Comparison of ENCODE assay signal across 18 mouse cellular contexts in genomic region chr1:144517878-144518426, GRCm38 (mm10). TPM values are rescaled to one million over a fixed set of nuclear protein-coding genes. Genes with fewer than 3 reads are reported as not detected.
DNase-seq lines count a peak whose midpoint lies in the region; ATAC-seq and TF ChIP-seq lines count a peak whose summit lies in the region.
"Had no signal": no experiment of that assay in that cellular context is flagged by ENCODE, and none has a peak within 500 bp of the region (broad histone marks: within the 10 kb centered on the region; RNA-seq: fewer than 3 reads in every experiment).

No protein-coding gene starts in this region.

- no peaks in the 10 kb centered on the region for H3K36me3 ChIP-seq in kidney, postnatal 0 days (ENCODE audit: insufficient read depth, low read length)
- no peaks in the 10 kb centered on the region for H3K36me3 ChIP-seq in MEL (ENCODE audit: control insufficient read depth in 1 of 2, insufficient read depth in 2 of 2, low read length in 2 of 2)
- H3K36me3 ChIP-seq: forebrain, embryonic 10.5 days; neural tube, embryonic 15.5 days had no signal

- intact Hi-C loops in left cerebral cortex, postnatal 25 days (cut with DNase I) = no loop called here

- no peak overlapping the region for H3K4me3 ChIP-seq in kidney, postnatal 0 days (replicated peaks; ENCODE audit: low read depth, low read length)
- no peak overlapping the region for H3K4me3 ChIP-seq in MEL (ENCODE audit: control insufficient read depth in 1 of 2, insufficient read depth in 1 of 2, low read depth in 2 of 2, low read length in 2 of 2)
- H3K4me3 ChIP-seq: forebrain, embryonic 10.5 days; neural tube, embryonic 15.5 days had no signal

- no peak for TF ChIP-seq POLR2A in MEL (IDR thresholded peaks at IDR 0.05; ENCODE audit: control insufficient read depth in 1 of 2, insufficient read depth in 1 of 2, low read depth in 1 of 2, low read length in 2 of 2, poor library complexity in 1 of 2)

- no peak overlapping the region for H3K9ac ChIP-seq in kidney, postnatal 0 days (ENCODE audit: low read depth, low read length)
- no peak overlapping the region for H3K9ac ChIP-seq in MEL (ENCODE audit: control insufficient read depth, low read depth, low read length, poor library complexity, severe bottlenecking)
- H3K9ac ChIP-seq: neural tube, embryonic 15.5 days had no signal

- no peak for ATAC-seq in kidney, postnatal 0 days (replicated peaks; ENCODE audit: low FRiP score, low read depth)
- no peak for ATAC-seq in megakaryocyte, adult 5-6 weeks (ENCODE audit: poor library complexity, severe bottlenecking)
- ATAC-seq: midbrain, embryonic 16.5 days had no signal

- no peaks in the 10 kb centered on the region for H3K4me1 ChIP-seq in kidney, postnatal 0 days (replicated peaks; ENCODE audit: insufficient read depth, low read length)
- H3K4me1 ChIP-seq in MEL (ENCODE audit: control insufficient read depth in 1 of 2, insufficient read depth in 2 of 2, low read length in 2 of 2) = peaks cover 2% of the 10 kb centered on the region in 2 experiments; a peak in 2 of 4 replicates
- H3K4me1 ChIP-seq: forebrain, embryonic 10.5 days; neural tube, embryonic 15.5 days had no signal

- no peak for TF ChIP-seq CTCF in kidney, postnatal 0 days (IDR thresholded peaks at IDR 0.05; ENCODE audit: low read depth)
- no peak for TF ChIP-seq CTCF in MEL (IDR thresholded peaks at IDR 0.05 in 2 of 3, conservative IDR thresholded peaks at IDR 0.05 in 1 of 3; ENCODE audit: control insufficient read depth in 1 of 3, insufficient read depth in 1 of 3, low read depth in 2 of 3, low read length in 3 of 3, poor library complexity in 1 of 3, severe bottlenecking in 1 of 3)

- 66% methylated on average over 5 of the region's 5 CpGs for WGBS in kidney, postnatal 0 days

- no peaks in the 10 kb centered on the region for H3K9me3 ChIP-seq in kidney, postnatal 0 days (replicated peaks; ENCODE audit: low read length)
- no peaks in the 10 kb centered on the region for H3K9me3 ChIP-seq in MEL (replicated peaks; ENCODE audit: insufficient read depth, low read length)
- H3K9me3 ChIP-seq: forebrain, embryonic 10.5 days; neural tube, embryonic 15.5 days had no signal

- peak; percentile 1 for DNase-seq in kidney, postnatal 0 days (ENCODE audit: low spot score)
- DNase-seq in kidney, adult 18-20 months = no peak
- peak; percentile 8 for DNase-seq in MEL (ENCODE audit: low read depth, low spot score)
- DNase-seq in layer of hippocampus, adult 11-12 months (ENCODE audit: low spot score) = peak; percentile 47
- peak; percentile 31 for DNase-seq in left cerebral cortex, postnatal 25 days (ENCODE audit: low spot score in 2 of 2)
- DNase-seq in spleen, postnatal 36 days (ENCODE audit: low spot score in 2 of 2) = no peak
- no peak for DNase-seq in testis, postnatal 14 days (ENCODE audit: low spot score)
- DNase-seq: cerebellum, adult 2 months had no signal

- H3K79me2 ChIP-seq in MEL (ENCODE audit: control insufficient read depth, insufficient read depth, low read length, poor library complexity) = no peaks in the 10 kb centered on the region

- TF ChIP-seq RAD21 in MEL (IDR thresholded peaks at IDR 0.05; ENCODE audit: low read depth, low read length) = no peak

- H3K27ac ChIP-seq in kidney, postnatal 0 days = no peak overlapping the region
- no peak overlapping the region for H3K27ac ChIP-seq in MEL (ENCODE audit: control insufficient read depth, low read depth, low read length)
- H3K27ac ChIP-seq: forebrain, embryonic 10.5 days; neural tube, embryonic 15.5 days had no signal

- no peak overlapping the region for H3K4me2 ChIP-seq in kidney, postnatal 0 days (ENCODE audit: low read length)
- H3K4me2 ChIP-seq: neural tube, embryonic 15.5 days had no signal

- no peaks in the 10 kb centered on the region for H3K27me3 ChIP-seq in kidney, postnatal 0 days (ENCODE audit: insufficient read depth, low read length)
- no peaks in the 10 kb centered on the region for H3K27me3 ChIP-seq in MEL (ENCODE audit: control insufficient read depth in 1 of 2, insufficient read depth in 2 of 2, low read length in 2 of 2)
- H3K27me3 ChIP-seq: neural tube, embryonic 15.5 days had no signal

- TF ChIP-seq EP300 in MEL (IDR thresholded peaks at IDR 0.05; ENCODE audit: low read depth in 1 of 2, low read length in 2 of 2) = peak in 1 of 2 experiments; percentile 19; a peak in 1 of 4 replicates

TF ChIP-seq in MEL, 35 proteins besides CTCF, POLR2A, EP300 and RAD21:
- TF ChIP-seq RCOR1 (IDR thresholded peaks at IDR 0.05; ENCODE audit: low read depth, low read length) (no peak), USF2 (IDR thresholded peaks at IDR 0.05; ENCODE audit: borderline replicate concordance in 1 of 2, insufficient read depth in 1 of 2, low read depth in 1 of 2, low read length in 2 of 2) (no peak), USF1 (IDR thresholded peaks at IDR 0.05; ENCODE audit: low read depth, low read length) (no peak), UBTF (IDR thresholded peaks at IDR 0.05; ENCODE audit: borderline replicate concordance, insufficient read depth, low read depth, low read length) (no peak), ETS1 (IDR thresholded peaks at IDR 0.05; ENCODE audit: low read depth, low read length) (no peak), BHLHE40 (IDR thresholded peaks at IDR 0.05; ENCODE audit: borderline replicate concordance, low read depth, low read length) (no peak), POLR2AphosphoS2 (IDR thresholded peaks at IDR 0.05; ENCODE audit: low read length) (no peak), MAFK (IDR thresholded peaks at IDR 0.05; ENCODE audit: borderline replicate concordance, low read depth, low read length) (no peak), ZC3H11A (IDR thresholded peaks at IDR 0.05; ENCODE audit: low read depth, low read length) (no peak), KAT2A (conservative IDR thresholded peaks at IDR 0.05; ENCODE audit: low read depth, low read length) (no peak), MAZ (IDR thresholded peaks at IDR 0.05; ENCODE audit: low read depth, low read length) (no peak), ZNF384 (IDR thresholded peaks at IDR 0.05; ENCODE audit: low read depth, low read length) (no peak), MYC (IDR thresholded peaks at IDR 0.05; ENCODE audit: low read depth, low read length) (no peak), ZMIZ1 (IDR thresholded peaks at IDR 0.05; ENCODE audit: low read depth, low read length) (no peak), SIN3A (IDR thresholded peaks at IDR 0.05; ENCODE audit: low read length) (no peak), ELF1 (IDR thresholded peaks at IDR 0.05; ENCODE audit: low read depth, low read length) (no peak), POLR2AphosphoS5 (IDR thresholded peaks at IDR 0.05; ENCODE audit: borderline replicate concordance, low read depth, low read length) (no peak), CHD2 (IDR thresholded peaks at IDR 0.05; ENCODE audit: low read length) (no peak), TAL1 (IDR thresholded peaks at IDR 0.05; ENCODE audit: low read length) (no peak)

RNA-seq across cellular contexts. Expression of gene Rgs21, which starts 49.5 kb away (rescaled TPM):
- not detected in 2 replicates for polyA plus RNA-seq in kidney, postnatal 0 days (2015; fragmentation: Nextera tagmentation; extraction: Ambion mirVana)
- total RNA-seq in MEL (2012; rRNA removed) = not detected in 2 replicates
- not detected for polyA plus RNA-seq in MEL (2012; ENCODE audit: insufficient read depth in 1 of 2, insufficient read length in 2 of 2, low read depth in 1 of 2, low replicate concordance in 2 of 2, missing spikeins in 1 of 2)
- total RNA-seq in left cerebral cortex, postnatal 25 days (2021) = not detected
- not detected in 2 replicates for total RNA-seq in megakaryocyte, adult 5-6 weeks (2015)
- not detected in 2 replicates for total RNA-seq in megakaryocyte, adult 5-6 weeks (2017)
- polyA plus RNA-seq: cerebellum, adult 2 months; forebrain, embryonic 10.5 days; gonadal fat pad, adult 2 months; heart, postnatal 0 days; large intestine, adult 2 months; limb, embryonic 14.5 days; midbrain, embryonic 16.5 days; neural tube, embryonic 15.5 days; stomach, embryonic 16.5 days; urinary bladder, adult 2 months had no signal

Comparison
In these comparisons a context has a peak if more than half of its experiments do, and no peak if none do; other contexts are left out.
1. DNase-seq: peak in kidney, postnatal 0 days (single experiment), MEL (single experiment), layer of hippocampus, adult 11-12 months (single experiment) and left cerebral cortex, postnatal 25 days (2 of 2); none in kidney, adult 18-20 months (single experiment), spleen, postnatal 36 days (0 of 2) and testis, postnatal 14 days (single experiment).